Mouse (Mus musculus) splenic B cell, adult 2 months (primary cell): ENCODE data around the gene Hrh3.

Source experiments
- DNase-seq: peaks from one replicate; pipeline ENCODE4 v3.0.0-alpha.2; 2011; ENCODE audit warnings: low read depth, low spot score
- H3K27me3 ChIP-seq: 2 replicates; pipeline ENCODE4 v1.6.1; 2012; ENCODE audit warnings: mild to moderate bottlenecking, low read length, moderate library complexity, mixed read lengths; ENCODE audit not compliant: control insufficient read depth, poor library complexity, insufficient read depth, severe bottlenecking
- H3K36me3 ChIP-seq: 2 replicates; pipeline ENCODE4 v1.6.1; 2012; ENCODE audit warnings: mild to moderate bottlenecking, low read length, moderate library complexity, mixed read lengths; ENCODE audit not compliant: control insufficient read depth, poor library complexity, insufficient read depth, severe bottlenecking

Hrh3 gene

GRCm38 (mm10) chr2:180103978-180104658 lies at the start of gene Hrh3:
Gene Hrh3, minus strand, starts transcription at chr2:180104488.
- Histone ChIP-seq H3K36me3 (no peaks in the 10 kb centered on the region), H3K27me3 (no peaks in the 10 kb centered on the region; the same call in 1 of the 2 replicates)
- peak; percentile 67 for DNase-seq

- DNase-seq, result no peak
- peaks cover 21% of the 10 kb centered on the region for H3K36me3 ChIP-seq
- H3K27me3 ChIP-seq, result no peaks in the 10 kb centered on the region
These were observed 44.3 kb upstream of the Hrh3 start for GRCm38 (mm10) chr2:180148551-180148950.

GRCm38 (mm10) chr2:180147379-180147778 lies 43.1 kb upstream of the Hrh3 start:
- Histone ChIP-seq H3K36me3 (peaks cover 17% of the 10 kb centered on the region), H3K27me3 (no peaks in the 10 kb centered on the region)
- no peak for DNase-seq

- peaks cover 17% of the 10 kb centered on the region for H3K36me3 ChIP-seq
- DNase-seq, result no peak
- no peaks in the 10 kb centered on the region for H3K27me3 ChIP-seq
These were observed 41.8 kb upstream of the Hrh3 start for GRCm38 (mm10) chr2:180146091-180146490.

GRCm38 (mm10) chr2:180135414-180135813 lies 31.1 kb upstream of the Hrh3 start:
- no peak for DNase-seq

GRCm38 (mm10) chr2:180133911-180134310 lies 29.6 kb upstream of the Hrh3 start:
- Histone ChIP-seq H3K36me3 (no peaks in the 10 kb centered on the region), H3K27me3 (no peaks in the 10 kb centered on the region)
- no peak for DNase-seq

More at GRCm38 (mm10) chr2:180135414-180135813, 31.1 kb upstream of the Hrh3 start:
- Histone ChIP-seq H3K36me3 (0 out of 2 replicates have a peak, but pooled peaks cover 3% of the 10 kb centered on the region), H3K27me3 (no peaks in the 10 kb centered on the region)

- DNase-seq, result no peak
- no peaks in the 10 kb centered on the region for H3K36me3 ChIP-seq
- H3K27me3 ChIP-seq, result no peaks in the 10 kb centered on the region
These were observed 28.9 kb upstream of the Hrh3 start for GRCm38 (mm10) chr2:180133231-180133630.

- H3K36me3 ChIP-seq, result no peaks in the 10 kb centered on the region; the same call in 1 of the 2 replicates
- DNase-seq, result no peak
- no peaks in the 10 kb centered on the region for H3K27me3 ChIP-seq
These were observed 23.4 kb upstream of the Hrh3 start for GRCm38 (mm10) chr2:180127675-180128074.

GRCm38 (mm10) chr2:180126195-180126594 lies 21.9 kb upstream of the Hrh3 start:
- DNase-seq, result no peak
- no peaks in the 10 kb centered on the region; the same call in 1 of the 2 replicates for H3K36me3 ChIP-seq
- H3K27me3 ChIP-seq, result no peaks in the 10 kb centered on the region

GRCm38 (mm10) chr2:180124192-180124591 lies 19.9 kb upstream of the Hrh3 start:
- H3K36me3 ChIP-seq, result no peaks in the 10 kb centered on the region; the same call in 1 of the 2 replicates
- DNase-seq, result peak; percentile 34
- H3K27me3 ChIP-seq, result no peaks in the 10 kb centered on the region

- DNase-seq, result peak; percentile 51
- H3K36me3 ChIP-seq, result no peaks in the 10 kb centered on the region; the same call in 1 of the 2 replicates
These were observed 16.0 kb upstream of the Hrh3 start for GRCm38 (mm10) chr2:180120292-180120761.

GRCm38 (mm10) chr2:180119439-180120291 lies 15.4 kb upstream of the Hrh3 start:
- DNase-seq, result no peak
- no peaks in the 10 kb centered on the region; the same call in 1 of the 2 replicates for H3K36me3 ChIP-seq

More at GRCm38 (mm10) chr2:180120292-180120761, 16.0 kb upstream of the Hrh3 start:
- no peaks in the 10 kb centered on the region for H3K27me3 ChIP-seq

GRCm38 (mm10) chr2:180118661-180119438 lies 14.6 kb upstream of the Hrh3 start, which contains the start of gene Osbpl2:
Gene Osbpl2, plus strand, starts transcription at chr2:180119306.
- H3K36me3 ChIP-seq, result no peaks in the 10 kb centered on the region; the same call in 1 of the 2 replicates
- H3K27me3 ChIP-seq, result no peaks in the 10 kb centered on the region
- peak; percentile 97 for DNase-seq

More at GRCm38 (mm10) chr2:180119439-180120291, 15.4 kb upstream of the Hrh3 start:
- no peaks in the 10 kb centered on the region for H3K27me3 ChIP-seq

GRCm38 (mm10) chr2:180117485-180118194 lies 13.4 kb upstream of the Hrh3 start:
- no peaks in the 10 kb centered on the region for H3K27me3 ChIP-seq
- H3K36me3 ChIP-seq, result no peaks in the 10 kb centered on the region
- DNase-seq, result peak; percentile 24
